In genomic region chr17:25943221-25943620, GRCm38 (mm10) we compare ENCODE assay signal across 17 mouse cellular contexts. TPM values are rescaled to one million over a fixed set of nuclear protein-coding genes. Genes with fewer than 3 reads are reported as not detected.
DNase-seq lines count a peak whose midpoint lies in the region; ATAC-seq and TF ChIP-seq lines count a peak whose summit lies in the region.
"Had no signal": no experiment of that assay in that cellular context is flagged by ENCODE, and none has a peak within 500 bp of the region (broad histone marks: within the 10 kb centered on the region; RNA-seq: fewer than 3 reads in every experiment).

No protein-coding gene starts in this region.

- DNase-seq in hindbrain, embryonic 10.5 days (ENCODE audit: low spot score) = no peak
- no peak for DNase-seq in stomach, postnatal 0 days (ENCODE audit: low spot score)
- DNase-seq in liver, embryonic 11.5 days (ENCODE audit: low spot score) = no peak
- DNase-seq in gastrocnemius, adult 18-20 months (ENCODE audit: low spot score) = no peak
- DNase-seq: cerebellum, postnatal 36 days; gastrocnemius, postnatal 14 days; left cerebral cortex, postnatal 4 days; right cerebral cortex, adult 18-20 months; thymus, postnatal 4 days had no signal

- 86% methylated on average over 3 of the region's 3 CpGs for WGBS in hindbrain, embryonic 10.5 days
- 84% methylated on average over 3 of the region's 3 CpGs for WGBS in hindbrain, embryonic 12.5 days
- WGBS in stomach, embryonic 16.5 days = 76% methylated on average over 3 of the region's 3 CpGs
- WGBS in stomach, postnatal 0 days = 70% methylated on average over 3 of the region's 3 CpGs
- WGBS in liver, embryonic 11.5 days = 59% methylated on average over 3 of the region's 3 CpGs
- WGBS in intestine, embryonic 15.5 days = 87% methylated on average over 3 of the region's 3 CpGs

- peak overlapping the region; percentile 11; the same call in 1 of the 2 replicates for H3K4me3 ChIP-seq in hindbrain, embryonic 10.5 days
- H3K4me3 ChIP-seq in hindbrain, embryonic 12.5 days = no peak overlapping the region
- H3K4me3 ChIP-seq in stomach, embryonic 16.5 days (replicated peaks; ENCODE audit: low read length) = no peak overlapping the region
- H3K4me3 ChIP-seq in stomach, postnatal 0 days (ENCODE audit: low read depth, low read length) = no peak overlapping the region
- H3K4me3 ChIP-seq in liver, embryonic 11.5 days (ENCODE audit: low read depth, low read length) = peak overlapping the region; percentile 78
- no peak overlapping the region for H3K4me3 ChIP-seq in intestine, embryonic 15.5 days (replicated peaks)

- no peak overlapping the region for H3K9ac ChIP-seq in hindbrain, embryonic 12.5 days
- H3K9ac ChIP-seq in stomach, embryonic 16.5 days (ENCODE audit: low read length) = no peak overlapping the region
- H3K9ac ChIP-seq in stomach, postnatal 0 days (ENCODE audit: low read length) = no peak overlapping the region
- H3K9ac ChIP-seq in liver, embryonic 11.5 days (ENCODE audit: low read depth, low read length) = peak overlapping the region; percentile 61
- no peak overlapping the region for H3K9ac ChIP-seq in intestine, embryonic 15.5 days
- H3K9ac ChIP-seq: lung, embryonic 15.5 days had no signal

- TF ChIP-seq EP300 in stomach, postnatal 0 days (optimal IDR thresholded peaks at IDR 0.05) = no peak

- H3K27ac ChIP-seq in hindbrain, embryonic 10.5 days = peak overlapping the region; percentile 50
- H3K27ac ChIP-seq in hindbrain, embryonic 12.5 days = no peak overlapping the region
- peak overlapping the region; percentile 33; the same call in 1 of the 2 replicates for H3K27ac ChIP-seq in stomach, embryonic 16.5 days (ENCODE audit: low read length)
- H3K27ac ChIP-seq in stomach, postnatal 0 days (replicated peaks) = no peak overlapping the region
- peak overlapping the region; percentile 93 for H3K27ac ChIP-seq in liver, embryonic 11.5 days (ENCODE audit: low read depth, low read length)
- H3K27ac ChIP-seq in intestine, embryonic 15.5 days = no peak overlapping the region
- H3K27ac ChIP-seq: lung, embryonic 15.5 days had no signal

- no peak overlapping the region for H3K4me2 ChIP-seq in hindbrain, embryonic 12.5 days (replicated peaks)
- H3K4me2 ChIP-seq in stomach, embryonic 16.5 days (ENCODE audit: low read depth, low read length) = no peak overlapping the region
- no peak overlapping the region for H3K4me2 ChIP-seq in stomach, postnatal 0 days (replicated peaks; ENCODE audit: low read depth)
- H3K4me2 ChIP-seq in liver, embryonic 11.5 days = peak overlapping the region; percentile 79
- no peak overlapping the region for H3K4me2 ChIP-seq in intestine, embryonic 15.5 days (replicated peaks)

- H3K9me3 ChIP-seq in hindbrain, embryonic 10.5 days = no peaks in the 10 kb centered on the region
- no peaks in the 10 kb centered on the region for H3K9me3 ChIP-seq in hindbrain, embryonic 12.5 days (replicated peaks)
- no peaks in the 10 kb centered on the region for H3K9me3 ChIP-seq in stomach, embryonic 16.5 days (replicated peaks; ENCODE audit: control insufficient read depth, low read length)
- H3K9me3 ChIP-seq in stomach, postnatal 0 days (ENCODE audit: control insufficient read depth, low read length) = no peaks in the 10 kb centered on the region
- no peaks in the 10 kb centered on the region for H3K9me3 ChIP-seq in liver, embryonic 11.5 days (ENCODE audit: control insufficient read depth, low read length)
- no peaks in the 10 kb centered on the region for H3K9me3 ChIP-seq in intestine, embryonic 15.5 days
- H3K9me3 ChIP-seq: lung, embryonic 15.5 days had no signal

- no peaks in the 10 kb centered on the region for H3K27me3 ChIP-seq in hindbrain, embryonic 10.5 days (ENCODE audit: insufficient read depth, poor library complexity, severe bottlenecking)
- H3K27me3 ChIP-seq in hindbrain, embryonic 12.5 days = peaks cover 2% of the 10 kb centered on the region; the same call in 1 of the 2 replicates
- no peaks in the 10 kb centered on the region for H3K27me3 ChIP-seq in stomach, embryonic 16.5 days (ENCODE audit: control insufficient read depth, insufficient read depth, low read length)
- H3K27me3 ChIP-seq in stomach, postnatal 0 days (ENCODE audit: control insufficient read depth, insufficient read depth, low read length) = no peaks in the 10 kb centered on the region
- H3K27me3 ChIP-seq in liver, embryonic 11.5 days (replicated peaks; ENCODE audit: control insufficient read depth, insufficient read depth, low read length) = no peaks in the 10 kb centered on the region
- H3K27me3 ChIP-seq in intestine, embryonic 15.5 days (replicated peaks) = no peaks in the 10 kb centered on the region
- H3K27me3 ChIP-seq: lung, embryonic 15.5 days had no signal

- H3K36me3 ChIP-seq in hindbrain, embryonic 10.5 days = peaks cover 7% of the 10 kb centered on the region
- peaks cover 5% of the 10 kb centered on the region; the same call in 1 of the 2 replicates for H3K36me3 ChIP-seq in hindbrain, embryonic 12.5 days
- no peaks in the 10 kb centered on the region for H3K36me3 ChIP-seq in stomach, embryonic 16.5 days (ENCODE audit: control insufficient read depth, insufficient read depth, low read length)
- no peaks in the 10 kb centered on the region for H3K36me3 ChIP-seq in stomach, postnatal 0 days (ENCODE audit: control insufficient read depth, insufficient read depth, low read length)
- H3K36me3 ChIP-seq in liver, embryonic 11.5 days (ENCODE audit: control insufficient read depth, insufficient read depth, low read length) = peaks cover 10% of the 10 kb centered on the region
- peaks cover 5% of the 10 kb centered on the region; the same call in 1 of the 2 replicates for H3K36me3 ChIP-seq in intestine, embryonic 15.5 days
- H3K36me3 ChIP-seq: lung, embryonic 15.5 days had no signal

- ATAC-seq in hindbrain, embryonic 12.5 days (ENCODE audit: low FRiP score) = no peak
- no peak for ATAC-seq in stomach, embryonic 16.5 days (ENCODE audit: insufficient read depth, low FRiP score)
- no peak for ATAC-seq in stomach, postnatal 0 days (ENCODE audit: low FRiP score, low TSS enrichment)
- ATAC-seq in liver, embryonic 11.5 days (replicated peaks; ENCODE audit: low FRiP score) = peak; percentile 32
- ATAC-seq in megakaryocyte-erythroid progenitor cell, adult 5-6 weeks (replicated peaks; ENCODE audit: low FRiP score, low TSS enrichment, poor library complexity, severe bottlenecking) = peak; percentile 12; the same call in 1 of the 2 replicates
- ATAC-seq in intestine, embryonic 15.5 days = no peak
- ATAC-seq: inflammation-experienced regulatory T-cells, adult 6 months had no signal

- TF ChIP-seq CTCF in stomach, postnatal 0 days (IDR thresholded peaks at IDR 0.05; ENCODE audit: low read depth) = no peak

- H3K4me1 ChIP-seq in hindbrain, embryonic 10.5 days (replicated peaks) = peaks cover 62% of the 10 kb centered on the region
- peaks cover 12% of the 10 kb centered on the region for H3K4me1 ChIP-seq in hindbrain, embryonic 12.5 days
- peaks cover 8% of the 10 kb centered on the region for H3K4me1 ChIP-seq in stomach, embryonic 16.5 days (ENCODE audit: control insufficient read depth, insufficient read depth, low read length)
- H3K4me1 ChIP-seq in stomach, postnatal 0 days (replicated peaks; ENCODE audit: control insufficient read depth, insufficient read depth) = no peaks in the 10 kb centered on the region
- peaks cover 52% of the 10 kb centered on the region for H3K4me1 ChIP-seq in liver, embryonic 11.5 days (replicated peaks; ENCODE audit: control insufficient read depth, insufficient read depth, low read length)
- peaks cover 14% of the 10 kb centered on the region for H3K4me1 ChIP-seq in intestine, embryonic 15.5 days (replicated peaks)

RNA-seq across cellular contexts. Expression of gene Pigq, which starts 1.5 kb away (rescaled TPM):
- 65.4 and 72.6 TPM in 2 replicates for polyA plus RNA-seq in hindbrain, embryonic 10.5 days (2016; fragmentation: Nextera tagmentation; extraction: Ambion mirVana)
- polyA plus RNA-seq in hindbrain, embryonic 12.5 days (2016; fragmentation: Nextera tagmentation; extraction: Ambion mirVana) = 53.6 and 57.5 TPM in 2 replicates
- 57.2 and 62.0 TPM in 2 replicates for polyA plus RNA-seq in stomach, embryonic 16.5 days (2015; fragmentation: Nextera tagmentation; extraction: Ambion mirVana)
- 25.4 and 29.9 TPM in 2 replicates for polyA plus RNA-seq in stomach, postnatal 0 days (2015; fragmentation: Nextera tagmentation; extraction: Ambion mirVana)
- polyA plus RNA-seq in liver, embryonic 11.5 days (2014; fragmentation: Nextera tagmentation; extraction: Ambion mirVana) = 137 and 139 TPM in 2 replicates
- 211 and 231 TPM in 2 replicates for total RNA-seq in megakaryocyte-erythroid progenitor cell, adult 5-6 weeks (2014; fragmentation: Nextera tagmentation)
- total RNA-seq in megakaryocyte-erythroid progenitor cell, adult 5-6 weeks (2017) = 102 and 156 TPM in 2 replicates
- polyA plus RNA-seq in intestine, embryonic 15.5 days (2015; fragmentation: Nextera tagmentation; extraction: Ambion mirVana) = 52.1 and 56.4 TPM in 2 replicates
- 10 to 100 TPM; 19.9 to 22.2 TPM for total RNA-seq in gastrocnemius, adult 18-20 months (2021)

RNA-seq across cellular contexts. Expression of gene Nhlrc4, which starts 1.5 kb away (rescaled TPM):
- polyA plus RNA-seq in hindbrain, embryonic 10.5 days (2016; fragmentation: Nextera tagmentation; extraction: Ambion mirVana) = 0.21 and 0.55 TPM in 2 replicates
- 0.27 TPM in 1 of 2 replicates, not detected in the other for polyA plus RNA-seq in hindbrain, embryonic 12.5 days (2016; fragmentation: Nextera tagmentation; extraction: Ambion mirVana)
- 0.12 and 0.66 TPM in 2 replicates for polyA plus RNA-seq in stomach, embryonic 16.5 days (2015; fragmentation: Nextera tagmentation; extraction: Ambion mirVana)
- polyA plus RNA-seq in stomach, postnatal 0 days (2015; fragmentation: Nextera tagmentation; extraction: Ambion mirVana) = not detected in 2 replicates
- polyA plus RNA-seq in liver, embryonic 11.5 days (2014; fragmentation: Nextera tagmentation; extraction: Ambion mirVana) = 0.85 and 1.4 TPM in 2 replicates
- not detected in 2 replicates for total RNA-seq in megakaryocyte-erythroid progenitor cell, adult 5-6 weeks (2014; fragmentation: Nextera tagmentation)
- not detected in 2 replicates for total RNA-seq in megakaryocyte-erythroid progenitor cell, adult 5-6 weeks (2017)
- polyA plus RNA-seq in intestine, embryonic 15.5 days (2015; fragmentation: Nextera tagmentation; extraction: Ambion mirVana) = 0.10 and 0.46 TPM in 2 replicates
- total RNA-seq in gastrocnemius, adult 18-20 months (2021) = not detected
- total RNA-seq: adrenal gland, adult 18-20 months; gastrocnemius, postnatal 14 days; left cerebral cortex, postnatal 4 days had no signal
- polyA plus RNA-seq: inflammation-experienced regulatory T-cells, adult 6 months; small intestine, adult 2 months had no signal

RNA-seq across cellular contexts. Expression of gene A930017K11Rik, which starts 9.1 kb away (rescaled TPM):
- polyA plus RNA-seq in hindbrain, embryonic 10.5 days (2016; fragmentation: Nextera tagmentation; extraction: Ambion mirVana) = 0.25 and 0.34 TPM in 2 replicates
- 0.17 and 0.18 TPM in 2 replicates for polyA plus RNA-seq in hindbrain, embryonic 12.5 days (2016; fragmentation: Nextera tagmentation; extraction: Ambion mirVana)
- polyA plus RNA-seq in stomach, embryonic 16.5 days (2015; fragmentation: Nextera tagmentation; extraction: Ambion mirVana) = 0.11 and 0.31 TPM in 2 replicates
- polyA plus RNA-seq in stomach, postnatal 0 days (2015; fragmentation: Nextera tagmentation; extraction: Ambion mirVana) = 0.06 TPM in 1 of 2 replicates, not detected in the other
- polyA plus RNA-seq in liver, embryonic 11.5 days (2014; fragmentation: Nextera tagmentation; extraction: Ambion mirVana) = 0.68 and 0.85 TPM in 2 replicates
- not detected in 2 replicates for total RNA-seq in megakaryocyte-erythroid progenitor cell, adult 5-6 weeks (2014; fragmentation: Nextera tagmentation)
- 0.05 TPM in 1 of 2 replicates, not detected in the other for total RNA-seq in megakaryocyte-erythroid progenitor cell, adult 5-6 weeks (2017)
- 0.20 and 0.28 TPM in 2 replicates for polyA plus RNA-seq in intestine, embryonic 15.5 days (2015; fragmentation: Nextera tagmentation; extraction: Ambion mirVana)
- not detected for total RNA-seq in gastrocnemius, adult 18-20 months (2021)
- total RNA-seq: adrenal gland, adult 18-20 months; gastrocnemius, postnatal 14 days; left cerebral cortex, postnatal 4 days had no signal
- polyA plus RNA-seq: inflammation-experienced regulatory T-cells, adult 6 months; small intestine, adult 2 months had no signal

RNA-seq across cellular contexts. Expression of gene Rab40c, which starts 23.7 kb away (rescaled TPM):
- polyA plus RNA-seq in hindbrain, embryonic 10.5 days (2016; fragmentation: Nextera tagmentation; extraction: Ambion mirVana) = 33.4 and 43.4 TPM in 2 replicates
- polyA plus RNA-seq in hindbrain, embryonic 12.5 days (2016; fragmentation: Nextera tagmentation; extraction: Ambion mirVana) = 42.1 and 43.6 TPM in 2 replicates
- 26.3 and 27.7 TPM in 2 replicates for polyA plus RNA-seq in stomach, embryonic 16.5 days (2015; fragmentation: Nextera tagmentation; extraction: Ambion mirVana)
- 20.2 TPM in 2 replicates for polyA plus RNA-seq in stomach, postnatal 0 days (2015; fragmentation: Nextera tagmentation; extraction: Ambion mirVana)
- polyA plus RNA-seq in liver, embryonic 11.5 days (2014; fragmentation: Nextera tagmentation; extraction: Ambion mirVana) = 9.9 and 10.7 TPM in 2 replicates
- total RNA-seq in megakaryocyte-erythroid progenitor cell, adult 5-6 weeks (2014; fragmentation: Nextera tagmentation) = 2.4 and 8.9 TPM in 2 replicates
- total RNA-seq in megakaryocyte-erythroid progenitor cell, adult 5-6 weeks (2017) = 7.9 and 30.2 TPM in 2 replicates
- polyA plus RNA-seq in intestine, embryonic 15.5 days (2015; fragmentation: Nextera tagmentation; extraction: Ambion mirVana) = 21.4 and 24.9 TPM in 2 replicates
- 10 to 100 TPM in 1 of 2 experiments, 1 to 10 TPM in 1; 7.6 to 11.1 TPM for total RNA-seq in gastrocnemius, adult 18-20 months (2021)

RNA-seq across cellular contexts. Expression of gene Capn15, which starts 42.4 kb away (rescaled TPM):
- polyA plus RNA-seq in hindbrain, embryonic 10.5 days (2016; fragmentation: Nextera tagmentation; extraction: Ambion mirVana) = 32.4 and 35.0 TPM in 2 replicates
- polyA plus RNA-seq in hindbrain, embryonic 12.5 days (2016; fragmentation: Nextera tagmentation; extraction: Ambion mirVana) = 32.5 and 32.6 TPM in 2 replicates
- 21.6 and 23.3 TPM in 2 replicates for polyA plus RNA-seq in stomach, embryonic 16.5 days (2015; fragmentation: Nextera tagmentation; extraction: Ambion mirVana)
- 12.5 and 13.7 TPM in 2 replicates for polyA plus RNA-seq in stomach, postnatal 0 days (2015; fragmentation: Nextera tagmentation; extraction: Ambion mirVana)
- polyA plus RNA-seq in liver, embryonic 11.5 days (2014; fragmentation: Nextera tagmentation; extraction: Ambion mirVana) = 23.0 and 27.4 TPM in 2 replicates
- 14.8 and 18.4 TPM in 2 replicates for total RNA-seq in megakaryocyte-erythroid progenitor cell, adult 5-6 weeks (2014; fragmentation: Nextera tagmentation)
- total RNA-seq in megakaryocyte-erythroid progenitor cell, adult 5-6 weeks (2017) = 1.7 and 3.5 TPM in 2 replicates
- 18.5 and 25.1 TPM in 2 replicates for polyA plus RNA-seq in intestine, embryonic 15.5 days (2015; fragmentation: Nextera tagmentation; extraction: Ambion mirVana)
- total RNA-seq in gastrocnemius, adult 18-20 months (2021) = 1 to 10 TPM; 4.4 to 6.5 TPM

Comparison
In these comparisons a context has a peak if more than half of its experiments do, and no peak if none do; other contexts are left out.
1. H3K27ac ChIP-seq: peak in hindbrain, embryonic 10.5 days (single experiment), stomach, embryonic 16.5 days (single experiment) and liver, embryonic 11.5 days (single experiment); none in hindbrain, embryonic 12.5 days (single experiment), stomach, postnatal 0 days (single experiment) and intestine, embryonic 15.5 days (single experiment).
2. H3K4me3 ChIP-seq: peak in hindbrain, embryonic 10.5 days (single experiment) and liver, embryonic 11.5 days (single experiment); none in hindbrain, embryonic 12.5 days (single experiment), stomach, embryonic 16.5 days (single experiment), stomach, postnatal 0 days (single experiment) and intestine, embryonic 15.5 days (single experiment).
3. ATAC-seq: peak in liver, embryonic 11.5 days (single experiment) and megakaryocyte-erythroid progenitor cell, adult 5-6 weeks (single experiment); none in hindbrain, embryonic 12.5 days (single experiment), stomach, embryonic 16.5 days (single experiment), stomach, postnatal 0 days (single experiment) and intestine, embryonic 15.5 days (single experiment).